Mouse (Mus musculus) C2C12 (cell line): Measurements from ENCODE around the gene Ttc32.

Source experiments
- CEBPB ChIP-seq: IDR thresholded peaks from one replicate; pipeline ENCODE4 v1.6.1; 2011; ENCODE audit warnings: low read depth, mild to moderate bottlenecking, control low read depth, moderate library complexity
- CTCF ChIP-seq: IDR thresholded peaks from one replicate; pipeline ENCODE4 v1.5.1; 2011; ENCODE audit not compliant: control insufficient read depth, insufficient read depth, insufficient read length
- MYOG ChIP-seq: IDR thresholded peaks from one replicate; pipeline ENCODE4 v1.6.1; 2011; ENCODE audit not compliant: control insufficient read depth, insufficient read length; ENCODE audit errors: extremely low read depth
- USF1 ChIP-seq: IDR thresholded peaks from one replicate; pipeline ENCODE4 v1.6.1; 2011; ENCODE audit warnings: low read depth, mild to moderate bottlenecking, control low read depth, moderate library complexity

GRCm38 (mm10) chr12:9020986-9021385 is 8.8 kb upstream of the Ttc32 start:
- TF ChIP-seq CTCF: no peak
- no peak for TF ChIP-seq USF1
- no peak for TF ChIP-seq CEBPB
- no peak for TF ChIP-seq MYOG
